Mouse (Mus musculus) kidney, adult 11 months (tissue): Measurements from ENCODE around the gene Gm10800.
"Not testable (repeated sequence)": the region's sequence is repeated elsewhere in the genome, so short reads cannot be mapped to it uniquely, and the experiment has no call there.

ENCODE experiments used
- DNase-seq: peaks from one replicate; pipeline ENCODE4 v3.0.0; 2022

The Gm10800 gene

DNA sequence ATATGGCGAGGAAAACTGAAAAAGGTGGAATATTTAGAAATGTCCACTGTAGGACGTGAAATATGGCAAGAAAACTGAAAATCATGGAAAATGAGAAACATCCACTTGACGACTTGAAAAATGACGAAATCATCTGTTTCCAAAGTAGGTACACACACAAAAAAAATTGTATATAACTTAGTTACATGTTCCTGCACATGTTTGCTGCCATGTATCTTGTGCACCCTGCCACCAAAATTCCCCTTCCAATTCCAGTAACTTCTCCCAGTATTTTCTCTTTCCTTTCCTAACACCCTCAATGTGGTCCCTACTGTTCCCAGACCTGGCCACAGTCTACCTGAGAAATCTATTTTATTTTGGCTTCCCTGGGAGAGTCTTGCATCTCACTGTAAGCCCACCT lies at the start of gene Gm10800:
TSS of gene Gm10800 (minus strand) at position 101 of the 400 bp plus-strand sequence.
- not testable (repeated sequence) for DNase-seq

DNA sequence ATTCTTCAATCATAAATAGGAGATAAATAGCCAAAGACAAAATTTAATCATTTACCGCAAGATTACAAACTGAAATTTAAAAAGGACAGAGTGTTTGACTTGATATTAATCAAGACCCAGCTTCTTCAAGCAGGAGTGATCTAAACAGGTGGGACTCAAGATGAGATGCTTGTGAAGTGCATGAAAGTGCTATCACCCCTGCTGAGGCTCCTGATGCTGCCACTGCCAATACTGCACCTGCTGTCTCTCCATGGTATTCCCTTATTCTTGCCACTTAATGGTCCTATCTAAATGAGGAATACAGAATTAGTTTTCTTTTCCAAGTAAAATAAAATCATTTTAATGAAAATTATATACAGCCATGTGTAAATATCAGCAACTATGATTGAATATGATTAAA lies 30.4 kb upstream of the Gm10800 start:
- no peak for DNase-seq

DNA sequence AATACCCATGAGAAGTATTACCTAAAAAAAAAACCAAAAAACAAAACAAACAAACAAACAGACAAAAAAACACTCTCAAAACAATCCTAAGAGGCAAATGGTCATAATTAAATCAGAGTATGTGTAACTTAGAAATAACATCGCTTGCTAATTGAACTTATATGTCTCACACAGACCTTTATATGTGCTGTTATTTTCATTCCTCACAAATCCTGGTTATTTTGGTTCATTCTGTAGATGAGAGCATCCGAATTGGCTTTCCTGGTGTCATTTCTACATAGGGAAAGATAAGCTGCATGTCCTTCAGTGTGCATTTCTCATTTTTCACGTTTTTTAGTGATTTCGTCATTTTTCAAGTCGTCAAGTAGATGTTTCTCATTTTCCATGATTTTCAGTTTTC lies 5.2 kb downstream of the Gm10800 start, which contains the start of gene Gm10801:
TSS of gene Gm10801 (plus strand) at position 301 of the 400 bp plus-strand sequence.
- DNase-seq = not testable (repeated sequence)
